ENCODE assay signal across 13 mouse cellular contexts in genomic region chr12:33066355-33066754, GRCm38 (mm10). TPM values are rescaled to one million over a fixed set of nuclear protein-coding genes. Genes with fewer than 3 reads are reported as not detected.
DNase-seq lines count a peak whose midpoint lies in the region; ATAC-seq and TF ChIP-seq lines count a peak whose summit lies in the region.
"Had no signal": no experiment of that assay in that cellular context is flagged by ENCODE, and none has a peak within 500 bp of the region (broad histone marks: within the 10 kb centered on the region; RNA-seq: fewer than 3 reads in every experiment).

No protein-coding gene starts in this region.

- no peak for ATAC-seq in neural tube, embryonic 11.5 days (ENCODE audit: insufficient read depth, low FRiP score, low TSS enrichment)
- no peak for ATAC-seq in stomach, postnatal 0 days (ENCODE audit: low FRiP score, low TSS enrichment)
- ATAC-seq: Patski had no signal

- H3K9ac ChIP-seq in neural tube, embryonic 11.5 days (ENCODE audit: low read length) = no peak overlapping the region
- no peak overlapping the region for H3K9ac ChIP-seq in stomach, postnatal 0 days (ENCODE audit: low read length)
- H3K9ac ChIP-seq: liver, embryonic 13.5 days had no signal

- DNase-seq in cerebellum, postnatal 14 days = peak; percentile 14 to 28
- DNase-seq in cerebellum, postnatal 25 days = no peak
- peak; percentile 18 for DNase-seq in kidney, postnatal 10 days
- DNase-seq in kidney, postnatal 25 days = no peak
- DNase-seq in neural tube, embryonic 11.5 days (ENCODE audit: low spot score) = peak; percentile 31
- no peak for DNase-seq in neural tube, embryonic 10.5 days (ENCODE audit: extremely low spot score, low spot score)
- DNase-seq in stomach, postnatal 0 days (ENCODE audit: low spot score) = no peak
- DNase-seq in urinary bladder, postnatal 14 days (ENCODE audit: low spot score) = no peak
- DNase-seq: heart, adult 18-20 months; kidney, adult 11 months; liver, embryonic 13.5 days; thymus, adult 2 months had no signal

- no peaks in the 10 kb centered on the region for H3K9me3 ChIP-seq in neural tube, embryonic 11.5 days (ENCODE audit: control insufficient read depth, low read length)
- no peaks in the 10 kb centered on the region for H3K9me3 ChIP-seq in stomach, postnatal 0 days (ENCODE audit: control insufficient read depth, low read length)
- H3K9me3 ChIP-seq: liver, embryonic 13.5 days had no signal

- no peaks in the 10 kb centered on the region for H3K27me3 ChIP-seq in neural tube, embryonic 11.5 days (ENCODE audit: control insufficient read depth, insufficient read depth, low read length)
- no peaks in the 10 kb centered on the region for H3K27me3 ChIP-seq in stomach, postnatal 0 days (ENCODE audit: control insufficient read depth, insufficient read depth, low read length)
- H3K27me3 ChIP-seq: liver, embryonic 13.5 days; Patski had no signal

- H3K4me3 ChIP-seq in neural tube, embryonic 11.5 days (ENCODE audit: low read depth, low read length) = no peak overlapping the region
- H3K4me3 ChIP-seq in stomach, postnatal 0 days (ENCODE audit: low read depth, low read length) = no peak overlapping the region
- H3K4me3 ChIP-seq: liver, embryonic 13.5 days had no signal

- H3K4me2 ChIP-seq in neural tube, embryonic 11.5 days (ENCODE audit: low read depth) = no peak overlapping the region
- no peak overlapping the region for H3K4me2 ChIP-seq in stomach, postnatal 0 days (replicated peaks; ENCODE audit: low read depth)
- H3K4me2 ChIP-seq: liver, embryonic 13.5 days had no signal

- peak; percentile 62 for TF ChIP-seq CTCF in stomach, postnatal 0 days (IDR thresholded peaks at IDR 0.05; ENCODE audit: low read depth)

- peaks cover 2% of the 10 kb centered on the region; the same call in 1 of the 2 replicates for H3K4me1 ChIP-seq in neural tube, embryonic 11.5 days (ENCODE audit: control insufficient read depth, insufficient read depth, low read length)
- no peaks in the 10 kb centered on the region for H3K4me1 ChIP-seq in stomach, postnatal 0 days (replicated peaks; ENCODE audit: control insufficient read depth, insufficient read depth)
- H3K4me1 ChIP-seq: liver, embryonic 13.5 days had no signal

- TF ChIP-seq EP300 in stomach, postnatal 0 days (optimal IDR thresholded peaks at IDR 0.05) = no peak

- 77% methylated on average over 4 of the region's 4 CpGs for WGBS in neural tube, embryonic 11.5 days
- 50% methylated on average over 4 of the region's 4 CpGs for WGBS in stomach, postnatal 0 days

- H3K27ac ChIP-seq in neural tube, embryonic 11.5 days (ENCODE audit: low read depth, low read length) = no peak overlapping the region
- no peak overlapping the region for H3K27ac ChIP-seq in stomach, postnatal 0 days (replicated peaks)
- H3K27ac ChIP-seq: liver, embryonic 13.5 days had no signal

- no peaks in the 10 kb centered on the region for H3K36me3 ChIP-seq in neural tube, embryonic 11.5 days (ENCODE audit: control insufficient read depth, insufficient read depth, low read length)
- H3K36me3 ChIP-seq in stomach, postnatal 0 days (ENCODE audit: control insufficient read depth, insufficient read depth, low read length) = no peaks in the 10 kb centered on the region
- H3K36me3 ChIP-seq: liver, embryonic 13.5 days had no signal

RNA-seq across cellular contexts. Expression of gene Cdhr3, which starts 26.3 kb away (rescaled TPM):
- polyA plus RNA-seq in neural tube, embryonic 11.5 days (2014; fragmentation: Nextera tagmentation; extraction: Ambion mirVana) = 0.17 TPM in 1 of 2 replicates, not detected in the other
- 0.05 and 0.07 TPM in 2 replicates for polyA plus RNA-seq in stomach, postnatal 0 days (2015; fragmentation: Nextera tagmentation; extraction: Ambion mirVana)
- polyA plus RNA-seq: liver, embryonic 13.5 days; Patski had no signal

Comparison
In these comparisons a context has a peak if more than half of its experiments do, and no peak if none do; other contexts are left out.
1. DNase-seq: peak in cerebellum, postnatal 14 days (2 of 2), kidney, postnatal 10 days (single experiment) and neural tube, embryonic 11.5 days (single experiment); none in cerebellum, postnatal 25 days (0 of 2), kidney, postnatal 25 days (0 of 2), neural tube, embryonic 10.5 days (single experiment), stomach, postnatal 0 days (single experiment) and urinary bladder, postnatal 14 days (single experiment).